Mouse (Mus musculus) thymus, postnatal 25 days (tissue): ENCODE results near the gene Fbxo42.

ENCODE experiments used
- DNase-seq: peaks from one replicate; pipeline ENCODE4 v3.0.0; 2022

Gene Fbxo42

GRCm38 (mm10) chr4:141147112-141148008, at the start of gene Fbxo42:
Fbxo42 (plus strand) TSS chr4:141147913.
- peak; percentile 97 for DNase-seq

DNA sequence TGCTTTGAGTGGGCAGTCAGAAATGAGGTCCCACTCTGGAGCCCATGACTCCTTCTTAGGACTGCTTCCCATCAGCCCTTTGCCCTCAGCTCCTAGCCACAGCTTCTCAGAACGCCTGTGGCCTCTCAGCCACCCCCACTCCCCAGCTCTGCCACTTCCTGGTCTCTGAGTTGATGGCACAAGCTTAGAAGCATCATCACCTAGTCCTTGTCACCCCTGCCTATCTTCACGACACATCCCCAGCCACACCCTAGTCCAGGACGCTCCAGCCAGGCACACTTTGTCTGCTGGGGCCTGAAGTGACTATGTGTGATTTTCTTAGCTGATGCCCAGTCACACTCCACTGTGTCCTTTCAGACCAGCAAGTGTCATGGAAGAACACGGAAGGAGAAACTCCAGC, 48.8 kb upstream of the Fbxo42 start:
- DNase-seq: no peak

DNA sequence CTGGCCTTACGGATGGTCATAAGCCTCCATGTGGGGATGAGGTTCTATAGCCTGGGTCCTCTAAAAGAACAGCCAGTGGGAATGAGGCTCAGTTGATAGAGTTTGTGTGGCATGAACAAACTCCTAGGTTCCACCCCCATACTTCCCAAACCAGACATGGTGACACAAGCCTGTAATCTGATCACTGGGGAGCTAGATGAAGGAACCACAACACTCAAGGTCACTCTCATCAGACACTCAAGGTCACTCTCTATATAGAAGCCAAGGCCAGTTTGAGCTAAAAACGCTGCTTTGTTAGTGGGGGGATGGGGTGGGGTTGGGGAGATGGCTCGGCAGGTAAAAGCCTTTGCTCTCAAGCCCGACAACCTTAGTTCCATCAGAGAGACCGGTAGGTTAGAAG, 47.8 kb upstream of the Fbxo42 start:
- no peak for DNase-seq

DNA sequence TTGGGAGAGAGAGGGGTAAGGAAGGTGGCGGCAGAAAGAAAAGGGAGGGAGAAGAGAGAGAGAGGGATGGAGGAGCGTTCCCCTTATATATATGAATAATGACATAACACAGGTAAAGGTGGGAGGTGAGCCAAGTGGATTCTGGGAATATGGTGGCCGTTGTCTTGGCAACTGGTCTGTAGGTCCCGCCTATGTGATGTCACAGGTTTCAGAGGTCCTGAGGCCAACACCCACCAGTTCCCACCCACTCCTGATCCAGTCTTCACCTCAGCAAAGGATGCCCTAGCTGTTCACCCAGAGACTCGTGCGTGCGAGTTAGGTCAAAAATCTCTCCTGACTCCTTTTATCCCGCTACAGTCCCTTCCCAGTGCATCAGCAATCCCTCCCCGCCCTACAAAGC, 46.4 kb upstream of the Fbxo42 start:
- DNase-seq: no peak

- DNase-seq: peak; percentile 23
Measured at GRCm38 (mm10) chr4:141101855-141102254, 45.9 kb upstream of the Fbxo42 start.

DNA sequence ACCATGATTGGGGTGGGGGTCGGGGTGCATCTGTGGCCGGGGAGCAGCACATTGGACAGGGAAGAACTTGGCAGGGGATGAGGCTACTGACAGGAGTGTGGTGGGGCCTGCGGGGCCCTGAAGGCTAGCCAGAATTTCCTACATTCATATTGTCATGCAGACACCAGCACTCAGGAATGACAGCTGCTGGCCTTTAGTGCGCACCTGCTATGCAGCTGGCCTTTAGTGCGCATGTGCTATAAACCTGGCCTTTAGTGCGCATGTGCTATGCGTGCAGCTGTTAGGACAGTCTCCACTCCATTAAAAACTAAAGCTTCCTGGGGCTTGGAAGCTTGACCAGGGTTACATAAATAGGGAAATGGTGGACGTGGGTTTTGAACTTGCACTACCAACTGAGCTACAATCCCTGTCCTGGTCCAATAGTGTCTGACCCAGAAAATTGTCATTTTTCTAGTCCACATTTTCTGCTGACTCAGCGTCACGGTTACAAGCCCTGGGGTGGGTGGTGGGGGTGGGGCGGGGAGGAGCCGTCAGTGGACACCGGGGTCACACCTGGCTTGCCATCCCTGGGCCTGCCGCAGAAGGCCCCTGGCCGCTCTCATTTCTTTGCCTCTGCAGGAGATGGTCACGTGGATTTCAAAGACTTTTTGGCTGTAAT, 41.1 kb upstream of the Fbxo42 start:
- no peak for DNase-seq

DNA sequence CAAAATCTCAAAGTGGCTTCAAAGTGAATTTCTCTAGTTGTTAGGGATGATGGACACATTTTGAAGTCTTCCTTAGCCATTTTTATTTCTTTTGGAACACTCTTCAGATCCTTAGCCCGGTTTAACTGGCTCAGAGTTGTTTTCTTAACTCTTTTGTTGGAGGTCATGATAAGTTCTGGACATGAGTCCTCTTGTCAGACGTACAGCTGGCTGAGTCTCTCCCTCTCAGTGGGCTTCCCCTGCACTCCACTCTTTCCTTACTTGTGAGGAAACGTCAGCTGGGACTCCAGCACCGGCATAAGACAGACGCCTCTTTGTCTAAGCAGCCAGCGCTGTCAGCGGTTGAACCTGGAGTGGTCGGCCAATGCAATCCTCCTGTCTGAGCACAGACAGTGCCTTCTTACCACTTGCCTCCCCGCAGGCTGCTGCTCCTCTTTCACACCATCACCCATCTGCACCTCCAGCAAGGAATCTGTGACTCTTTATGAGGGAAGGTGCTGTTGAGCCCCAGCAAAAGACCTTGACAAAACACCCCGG, 39.4 kb upstream of the Fbxo42 start:
- DNase-seq: no peak

DNA sequence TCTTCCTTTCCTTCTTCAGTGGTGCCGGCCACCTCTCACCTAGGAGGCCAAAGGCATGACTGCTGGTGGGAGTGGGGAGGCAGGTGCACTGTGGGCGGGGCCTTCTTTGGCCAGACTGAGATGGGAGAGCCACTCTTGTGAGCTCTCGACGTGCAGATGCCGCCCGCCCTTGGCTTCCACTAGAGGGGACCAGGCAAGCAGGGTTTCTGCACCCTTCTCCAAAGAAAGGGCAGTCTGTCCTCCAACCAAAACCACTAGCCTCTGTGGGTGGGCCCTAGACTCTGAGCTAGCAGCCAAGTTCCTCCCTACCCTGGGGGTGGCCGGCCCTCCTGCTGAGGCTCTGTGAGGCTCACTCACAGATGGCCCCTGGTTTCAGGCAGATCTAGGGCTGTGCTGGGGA, 33.9 kb upstream of the Fbxo42 start:
- no peak for DNase-seq

GRCm38 (mm10) chr4:141114521-141114981, 33.2 kb upstream of the Fbxo42 start:
- DNase-seq: no peak

DNA sequence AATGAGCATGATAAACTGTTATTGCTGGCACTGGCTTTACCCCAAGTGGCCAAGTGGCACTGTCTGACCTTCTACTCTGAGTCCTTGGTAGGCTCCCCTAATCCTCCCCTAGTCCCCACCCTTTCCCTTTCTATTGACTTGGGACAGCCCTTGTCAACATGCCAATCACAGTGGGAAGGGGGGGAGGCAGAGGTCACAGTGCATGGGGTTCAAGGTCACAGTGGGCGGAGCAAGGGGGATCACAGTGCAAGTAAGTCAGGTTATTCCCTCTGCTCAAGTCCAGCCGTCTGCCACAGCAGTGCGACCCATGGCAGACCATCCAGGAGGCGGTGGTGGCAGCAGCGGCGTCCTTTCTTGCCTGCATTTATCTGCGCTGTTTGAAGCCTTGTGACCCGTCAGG, 32.3 kb upstream of the Fbxo42 start:
- DNase-seq: no peak

DNA sequence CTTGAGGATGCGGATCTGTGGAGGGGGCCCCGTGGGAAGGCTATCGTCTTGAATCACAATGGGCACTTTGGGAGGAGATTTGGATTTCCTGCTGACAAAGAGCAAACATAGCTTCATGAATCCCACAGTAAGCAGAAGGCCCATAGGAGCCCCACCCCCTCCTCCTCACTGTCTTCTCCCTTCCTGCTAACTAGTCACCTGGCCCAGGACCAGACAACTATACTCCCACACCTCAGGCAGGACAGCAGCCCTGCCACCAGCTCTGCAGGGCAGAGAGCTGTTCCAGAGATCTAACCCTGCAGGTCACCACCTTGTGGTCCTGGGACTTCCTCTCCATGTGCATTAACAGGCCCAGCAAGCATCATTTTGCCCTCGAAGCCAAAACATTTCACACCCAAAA, 29.0 kb upstream of the Fbxo42 start:
- no peak for DNase-seq

- DNase-seq: peak; percentile 59
Measured at GRCm38 (mm10) chr4:141120700-141121099, 27.0 kb upstream of the Fbxo42 start.

- DNase-seq: no peak
Measured at GRCm38 (mm10) chr4:141122663-141123062, 25.1 kb upstream of the Fbxo42 start.

DNA sequence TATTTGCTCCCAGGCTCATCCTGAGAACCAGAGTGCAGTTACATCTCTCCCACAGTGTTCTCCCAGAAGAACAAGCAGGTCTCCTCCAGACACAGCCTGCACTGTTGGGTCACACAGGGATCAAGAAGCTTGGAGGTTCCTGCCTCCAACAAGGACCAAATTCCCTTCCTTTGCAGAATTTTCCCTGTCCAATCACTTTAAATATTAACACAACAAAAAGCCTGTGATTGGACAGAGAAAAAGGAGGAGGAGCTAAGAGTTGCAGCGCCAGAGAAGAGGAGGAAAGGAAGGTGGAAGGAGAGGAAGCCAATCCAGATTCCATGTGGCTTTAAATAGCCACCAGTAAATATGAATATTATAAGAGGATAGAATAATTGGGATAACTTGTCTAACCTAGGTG, 24.6 kb upstream of the Fbxo42 start:
- DNase-seq: no peak

DNA sequence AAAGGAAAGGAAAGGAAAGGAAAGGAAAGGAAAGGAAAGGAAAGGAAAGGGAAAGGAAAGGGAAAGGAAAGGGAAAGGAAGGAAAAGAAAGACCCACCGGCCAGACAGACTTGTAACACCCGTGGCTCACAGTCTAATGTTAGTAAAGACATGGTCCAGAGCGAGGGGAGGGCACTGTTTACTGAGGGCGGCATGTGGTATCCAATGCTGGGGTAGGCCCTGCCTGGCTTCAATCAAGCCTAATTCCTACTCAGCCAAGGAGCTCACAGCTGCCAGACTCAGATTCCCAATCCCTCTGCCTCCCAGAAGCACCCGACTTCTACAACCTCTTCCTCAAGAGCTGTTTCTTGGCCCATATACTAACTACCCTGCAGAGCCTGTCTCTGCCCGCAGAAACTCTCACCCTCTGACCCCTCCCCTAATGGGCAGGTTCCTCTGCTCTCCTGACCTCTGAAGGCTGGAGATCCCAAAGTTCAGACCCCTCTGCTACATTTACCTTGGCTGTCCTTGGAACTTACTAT, 18.5 kb upstream of the Fbxo42 start:
- DNase-seq: no peak

DNA sequence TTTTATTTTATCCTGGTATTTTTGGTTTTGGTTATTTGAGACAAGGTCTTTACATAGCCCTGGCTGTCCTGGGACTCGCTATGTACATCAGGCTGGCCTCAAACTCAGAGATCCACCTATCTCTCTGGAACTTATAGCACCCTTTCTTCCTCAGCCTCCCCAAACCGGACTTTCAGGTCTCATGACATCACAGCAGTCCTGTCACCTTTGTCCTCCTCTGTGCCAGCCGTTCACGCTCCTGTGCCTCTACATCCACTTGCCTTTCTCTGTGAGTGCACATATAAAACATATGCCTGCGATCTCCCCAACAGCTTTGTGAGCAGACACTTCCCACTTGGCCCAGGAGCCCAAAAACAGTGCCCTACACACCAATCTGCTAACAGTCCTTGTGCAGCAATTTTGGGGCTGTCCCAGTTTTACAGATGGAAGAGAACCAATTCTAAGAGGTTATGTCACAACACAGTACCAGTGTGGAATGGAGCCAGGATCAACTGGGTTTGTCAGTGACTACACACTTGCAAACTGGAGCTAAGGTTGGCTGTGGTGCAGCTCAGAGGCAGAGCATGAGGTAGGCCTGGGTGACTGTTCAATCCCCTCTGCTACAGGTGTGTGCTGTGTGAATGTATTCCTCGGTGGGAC, 16.9 kb upstream of the Fbxo42 start:
- no peak for DNase-seq

DNA sequence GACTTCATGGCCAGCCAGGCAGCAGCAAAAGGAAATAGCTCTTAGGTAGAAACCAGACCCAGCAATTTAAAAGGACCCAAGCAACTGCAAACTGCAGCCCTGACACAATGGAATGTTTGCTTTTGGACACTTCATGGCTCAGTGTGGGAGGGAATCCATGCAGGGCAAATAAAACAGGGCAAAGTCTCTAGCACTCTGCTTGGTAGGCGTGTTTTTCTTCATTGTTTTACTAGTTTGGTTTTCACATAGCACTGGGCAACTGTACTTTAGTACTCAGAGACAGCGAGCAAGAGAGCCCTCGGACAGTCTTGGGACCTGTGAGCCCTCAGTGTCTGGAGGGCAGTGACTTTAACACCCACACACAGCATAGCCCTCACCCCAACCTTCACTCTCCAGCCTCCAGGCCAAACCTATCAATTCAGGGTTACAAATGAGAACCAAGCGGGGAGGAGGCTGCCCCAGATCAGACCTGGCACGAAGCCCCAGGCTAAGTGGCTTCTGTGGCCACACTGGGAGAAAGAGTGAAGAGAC, 16.1 kb upstream of the Fbxo42 start:
- DNase-seq: no peak

GRCm38 (mm10) chr4:141132191-141132590, 15.5 kb upstream of the Fbxo42 start:
- DNase-seq: no peak

GRCm38 (mm10) chr4:141133227-141133626, 14.5 kb upstream of the Fbxo42 start:
- DNase-seq: no peak

GRCm38 (mm10) chr4:141134031-141134441, 13.7 kb upstream of the Fbxo42 start:
- DNase-seq: no peak

DNA sequence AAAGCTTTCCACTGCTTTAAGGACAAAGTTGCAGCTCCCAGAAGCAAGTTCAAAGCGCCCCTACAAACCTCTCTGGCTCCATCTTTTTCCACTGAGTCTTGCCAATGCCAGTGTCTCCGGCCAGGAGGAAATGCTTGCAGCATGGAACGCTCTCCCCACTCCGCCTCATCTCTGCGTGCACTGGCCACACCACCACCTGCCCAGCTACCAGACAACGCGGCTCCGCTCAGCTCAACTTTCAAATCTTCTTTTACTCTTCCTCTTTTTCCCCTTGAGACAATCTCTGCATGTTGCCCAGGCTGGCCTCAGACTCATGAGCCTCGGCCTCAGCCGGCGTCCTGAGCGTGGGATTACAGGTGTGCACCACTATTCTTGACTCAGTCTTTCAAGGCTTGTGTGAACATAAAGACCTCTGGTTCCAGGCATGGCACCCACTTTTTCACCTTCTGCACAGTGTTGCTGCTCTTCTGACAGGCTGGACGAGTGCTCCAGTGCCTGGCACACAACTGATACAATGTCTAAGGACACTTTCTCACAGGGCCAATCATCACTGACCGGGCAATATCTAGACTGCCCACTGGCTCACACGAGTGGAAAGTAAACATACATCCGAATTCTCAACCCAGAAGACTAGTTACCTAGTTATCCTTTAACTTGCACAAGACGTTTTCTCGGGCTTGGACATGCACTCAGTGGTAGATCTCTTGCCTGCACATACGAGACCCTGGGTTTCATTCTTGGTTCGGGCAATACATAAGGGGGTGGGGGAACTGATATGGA, 12.8 kb upstream of the Fbxo42 start:
- DNase-seq: no peak

- DNase-seq: no peak
Measured at GRCm38 (mm10) chr4:141136126-141136525, 11.6 kb upstream of the Fbxo42 start.
